Mouse (Mus musculus) heart, embryonic 16.5 days (tissue): Measurements from ENCODE around the gene Tspan1. TPM values are rescaled to one million over a fixed set of nuclear protein-coding genes. Genes with fewer than 3 reads are reported as not detected.

Experiments
- ATAC-seq: fragments of 200-750 bp; cut with Nextera tagmentation; replicated peaks from 2 replicates; pipeline ENCODE4 v1.8.0; 2017; ENCODE audit warnings: moderate number of reproducible peaks; ENCODE audit not compliant: insufficient read depth, low FRiP score; ENCODE audit errors: extremely low read depth
- H3K27ac ChIP-seq: fragments of 300-500 bp; sonication (generic); 2 replicates; pipeline ENCODE4 v1.5.1; 2014; ENCODE audit warnings: mild to moderate bottlenecking, low read length, control low read depth, moderate library complexity
- H3K27me3 ChIP-seq: fragments of 300-500 bp; sonication (generic); 2 replicates; pipeline ENCODE4 v1.6.1; 2014; ENCODE audit warnings: low read length, mixed read lengths; ENCODE audit not compliant: control insufficient read depth, insufficient read depth
- H3K36me3 ChIP-seq: fragments of 300-500 bp; sonication (generic); 2 replicates; pipeline ENCODE4 v1.6.1; 2014; ENCODE audit not compliant: control insufficient read depth, insufficient read depth
- H3K4me1 ChIP-seq: fragments of 300-500 bp; sonication (generic); 2 replicates; pipeline ENCODE4 v1.6.1; 2014; ENCODE audit warnings: low read length, mixed read lengths; ENCODE audit not compliant: control insufficient read depth, insufficient read depth
- H3K4me2 ChIP-seq: fragments of 300-500 bp; sonication (generic); 2 replicates; pipeline ENCODE4 v1.6.1; 2014; ENCODE audit warnings: low read depth, mild to moderate bottlenecking, control low read depth, low read length
- H3K4me3 ChIP-seq: fragments of 300-500 bp; sonication (generic); 2 replicates; pipeline ENCODE4 v1.5.1; 2014; ENCODE audit warnings: mild to moderate bottlenecking, control low read depth, low read length
- H3K9ac ChIP-seq: fragments of 300-500 bp; sonication (generic); 2 replicates; pipeline ENCODE4 v1.6.1; 2014; ENCODE audit warnings: low read length, control low read depth
- H3K9me3 ChIP-seq: fragments of 300-500 bp; sonication (generic); replicated peaks from 2 replicates; pipeline ENCODE4 v1.6.1; 2016; ENCODE audit warnings: low read length; ENCODE audit not compliant: control insufficient read depth
- WGBS: fragments of 180-500 bp; shearing (Covaris S2); extraction: QIAGEN DNeasy Blood & Tissue Kit; methylation state at CpG from one replicate; pipeline ENCODE4 v1.1.7; 2014; 5-methylcytosine and 5-hydroxymethylcytosine counted together
- polyA plus RNA-seq: library from polyadenylated mRNA; unstranded; fragments of >200 nt; fragmentation: Nextera tagmentation; extraction: Ambion mirVana; gene quantifications from 2 replicates; pipeline ENCODE4 v1.2.1, GENCODE M21; 2015

The Tspan1 gene
- polyA plus RNA-seq, 1 experiment from 2014 or later, result 1.9 TPM

DNA sequence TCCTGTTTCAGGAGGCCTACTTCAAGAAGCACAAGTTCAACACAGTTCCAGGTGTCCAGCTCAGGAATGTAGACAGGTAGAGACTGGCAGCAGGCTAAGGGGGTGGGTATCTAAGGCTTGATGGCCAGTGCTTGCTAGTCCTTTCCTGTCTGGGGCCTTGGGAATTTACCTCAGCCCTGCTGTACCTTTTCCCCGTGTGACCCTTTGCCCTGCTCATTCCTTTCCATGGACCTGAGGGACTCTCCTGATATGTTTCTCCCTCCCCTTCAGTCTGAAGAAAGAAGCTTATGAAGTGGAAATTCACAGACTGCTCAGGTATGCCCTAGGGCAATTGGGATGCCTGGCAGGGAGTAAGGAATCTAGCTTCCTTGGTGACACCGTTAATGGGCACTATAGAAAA lies 9.5 kb downstream of the Tspan1 start:
- Histone ChIP-seq H3K9me3 (no peaks in the 10 kb centered on the region), H3K4me3 (no peak overlapping the region), H3K27me3 (no peaks in the 10 kb centered on the region), H3K4me1 (peaks cover 16% of the 10 kb centered on the region), H3K4me2 (no peak overlapping the region), H3K27ac (no peak overlapping the region), H3K9ac (no peak overlapping the region), H3K36me3 (peaks cover 58% of the 10 kb centered on the region)
- WGBS, result 87% methylated on average over 2 of the region's 2 CpGs
- no peak for ATAC-seq

DNA sequence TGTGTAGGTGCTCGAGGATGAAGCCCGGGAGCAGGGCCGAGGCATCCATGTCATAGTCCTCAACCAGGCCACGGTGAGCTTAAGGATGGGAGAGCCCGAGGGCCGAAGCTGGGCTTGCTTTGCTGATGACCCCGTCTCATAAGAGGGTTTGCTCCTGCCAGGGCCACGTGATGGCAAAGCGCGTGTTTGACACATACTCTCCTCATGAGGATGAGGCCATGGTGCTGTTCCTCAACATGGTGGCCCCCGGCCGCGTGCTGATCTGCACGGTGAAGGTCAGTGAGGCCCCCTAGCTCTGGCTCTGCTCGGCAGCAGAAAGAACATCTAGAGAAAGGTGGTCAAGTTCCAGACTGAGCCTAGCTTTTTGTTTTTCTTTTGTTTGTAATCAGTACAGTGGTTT lies 14.7 kb downstream of the Tspan1 start:
- H3K9me3 ChIP-seq, result no peaks in the 10 kb centered on the region
- H3K9ac ChIP-seq, result no peak overlapping the region

DNA sequence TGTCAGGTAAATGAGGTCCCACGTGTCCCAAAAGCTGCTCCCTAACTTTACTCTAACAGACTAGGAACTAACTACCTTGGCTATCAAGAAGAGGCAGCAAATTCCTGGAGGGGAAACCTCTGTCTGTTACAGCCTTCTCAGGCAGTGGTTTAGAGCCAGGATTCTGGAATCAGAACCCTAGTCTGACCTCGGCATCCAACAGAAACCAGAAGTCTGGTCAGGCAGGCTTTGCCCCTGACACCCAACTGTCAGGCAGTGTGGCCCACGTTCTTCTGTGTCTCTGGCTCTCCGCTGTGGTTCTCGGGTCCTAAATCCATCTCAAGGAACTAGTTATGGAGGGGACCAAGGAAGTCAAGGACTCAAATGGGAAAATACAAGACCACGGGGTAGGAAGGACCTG lies 16.2 kb downstream of the Tspan1 start, which contains the start of gene Lurap1:
TSS of gene Lurap1 (minus strand) at position 101 of the 400 bp plus-strand sequence.
- H3K4me1 ChIP-seq, result peaks cover 14% of the 10 kb centered on the region
- peak within 1 kb of the TSS; percentile 91 for H3K4me3 ChIP-seq
- H3K27ac ChIP-seq, result peak within 1 kb of the TSS; percentile 91
- WGBS, result 61% methylated on average over 6 of the region's 6 CpGs
- H3K27me3 ChIP-seq, result no peaks in the 10 kb centered on the region
- H3K9me3 ChIP-seq, result 0 out of 2 replicates have a peak, but pooled peaks cover 2% of the 10 kb centered on the region
- H3K36me3 ChIP-seq, result peaks cover 39% of the 10 kb centered on the region
- peak within 1 kb of the TSS; percentile 90 for H3K4me2 ChIP-seq
- peak within 1 kb of the TSS; percentile 98 for H3K9ac ChIP-seq
- no peak for ATAC-seq

More for the DNA sequence above, 14.7 kb downstream of the Tspan1 start:
- no peak for ATAC-seq
- peaks cover 51% of the 10 kb centered on the region for H3K36me3 ChIP-seq
- no peak overlapping the region for H3K4me3 ChIP-seq
- no peaks in the 10 kb centered on the region for H3K27me3 ChIP-seq
- H3K4me2 ChIP-seq, result no peak overlapping the region
- H3K4me1 ChIP-seq, result peaks cover 14% of the 10 kb centered on the region
- WGBS, result 90% methylated on average over 15 of the region's 15 CpGs
- no peak overlapping the region for H3K27ac ChIP-seq

DNA sequence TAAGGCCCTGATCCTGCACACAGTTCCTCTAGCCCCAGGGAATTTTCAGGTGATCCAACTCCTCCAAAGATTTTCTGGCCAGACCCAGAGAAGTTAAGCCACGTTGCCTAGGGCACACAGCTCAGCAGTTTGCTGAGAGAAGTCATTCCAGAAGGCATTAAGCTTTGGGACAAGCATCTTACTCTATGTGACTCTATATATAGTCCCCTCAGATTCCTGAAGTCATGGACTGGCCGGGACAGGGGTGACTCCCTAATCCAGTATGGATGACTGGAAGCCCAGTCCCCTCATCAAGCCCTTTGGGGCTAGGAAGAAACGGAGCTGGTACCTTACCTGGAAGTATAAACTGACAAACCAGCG lies 16.6 kb downstream of the Tspan1 start:
- Histone ChIP-seq H3K4me3 (peak overlapping the region; percentile 91), H3K36me3 (peaks cover 36% of the 10 kb centered on the region), H3K9ac (peak overlapping the region; percentile 98), H3K4me1 (peaks cover 14% of the 10 kb centered on the region), H3K27ac (peak overlapping the region; percentile 91), H3K9me3 (0 out of 2 replicates have a peak, but pooled peaks cover 2% of the 10 kb centered on the region), H3K27me3 (no peaks in the 10 kb centered on the region), H3K4me2 (peak overlapping the region; percentile 90)
- peak; percentile 7; the same call in 1 of the 2 replicates for ATAC-seq
- WGBS, result 16% methylated on average over 4 of the region's 4 CpGs

DNA sequence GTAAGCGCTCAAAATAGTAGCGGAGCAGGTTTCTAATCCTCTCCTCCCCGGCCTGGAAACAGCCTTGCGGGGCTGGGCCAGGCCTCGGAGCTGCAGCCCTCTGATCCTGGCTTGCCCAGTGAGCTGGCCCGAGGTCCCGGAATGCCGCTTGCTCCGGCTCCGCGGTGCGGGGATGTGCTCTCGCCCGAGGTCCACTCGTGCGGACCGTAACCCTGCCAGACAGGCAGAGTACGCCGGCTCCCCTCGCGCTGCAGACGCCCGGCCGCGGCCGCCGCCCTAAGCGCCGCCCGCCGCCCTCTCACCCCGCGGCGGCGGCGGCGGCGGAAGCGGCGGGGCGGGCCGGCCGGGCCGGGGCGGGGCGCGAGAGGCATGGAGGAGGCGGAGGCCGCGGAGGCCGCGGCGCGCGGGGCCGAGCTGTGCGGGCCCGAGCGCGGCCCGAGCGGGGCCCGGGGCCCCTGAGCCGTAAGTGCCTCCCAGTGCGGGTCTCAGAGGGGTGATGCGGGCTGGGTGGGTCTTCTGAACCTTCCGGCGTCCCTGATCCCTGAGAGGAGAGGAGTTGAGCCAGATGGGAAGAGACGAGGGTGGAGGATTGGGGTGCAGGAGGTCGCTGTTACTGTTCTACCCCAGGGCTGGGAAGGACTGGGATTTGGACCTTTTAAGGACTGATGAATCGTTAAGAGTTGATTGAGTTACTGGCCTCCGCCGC lies 17.1 kb downstream of the Tspan1 start:
- ATAC-seq, result peak; percentile 93
- WGBS, result under 1% methylated on average over 48 of the region's 73 CpGs
- H3K9me3 ChIP-seq, result 0 out of 2 replicates have a peak, but pooled peaks cover 2% of the 10 kb centered on the region
- peaks cover 30% of the 10 kb centered on the region for H3K36me3 ChIP-seq
- H3K4me1 ChIP-seq, result peaks cover 14% of the 10 kb centered on the region
- H3K27ac ChIP-seq, result peak overlapping the region; percentile 91
- no peaks in the 10 kb centered on the region for H3K27me3 ChIP-seq
- peak overlapping the region; percentile 90 for H3K4me2 ChIP-seq
- H3K9ac ChIP-seq, result peak overlapping the region; percentile 98
- H3K4me3 ChIP-seq, result peak overlapping the region; percentile 91

DNA sequence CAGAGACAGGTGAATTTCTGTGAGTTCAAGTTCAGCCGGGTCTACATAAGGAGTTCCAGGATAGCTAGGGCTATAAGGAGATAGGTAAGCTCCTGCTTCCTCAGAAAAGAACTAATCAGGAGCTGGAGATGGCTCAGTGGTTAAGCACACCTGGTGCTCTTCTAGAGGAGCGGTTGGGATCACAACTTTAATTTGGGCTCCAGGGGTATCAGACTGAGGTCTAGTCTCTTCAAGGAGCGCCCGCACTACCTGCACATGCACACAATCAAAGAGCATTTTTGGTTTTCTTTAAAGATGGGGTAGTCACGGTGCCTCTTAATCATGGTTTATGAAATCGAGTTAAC lies 17.6 kb downstream of the Tspan1 start:
- H3K9ac ChIP-seq, result peak overlapping the region; percentile 98
- H3K4me2 ChIP-seq, result peak overlapping the region; percentile 83
- H3K4me3 ChIP-seq, result peak overlapping the region; percentile 91
- H3K4me1 ChIP-seq, result peaks cover 17% of the 10 kb centered on the region
- peak overlapping the region; percentile 91 for H3K27ac ChIP-seq
- H3K36me3 ChIP-seq, result peaks cover 25% of the 10 kb centered on the region
- WGBS, result 25% methylated on average over 6 of the region's 6 CpGs
- ATAC-seq, result no peak
- no peaks in the 10 kb centered on the region for H3K27me3 ChIP-seq
- 0 out of 2 replicates have a peak, but pooled peaks cover 2% of the 10 kb centered on the region for H3K9me3 ChIP-seq

DNA sequence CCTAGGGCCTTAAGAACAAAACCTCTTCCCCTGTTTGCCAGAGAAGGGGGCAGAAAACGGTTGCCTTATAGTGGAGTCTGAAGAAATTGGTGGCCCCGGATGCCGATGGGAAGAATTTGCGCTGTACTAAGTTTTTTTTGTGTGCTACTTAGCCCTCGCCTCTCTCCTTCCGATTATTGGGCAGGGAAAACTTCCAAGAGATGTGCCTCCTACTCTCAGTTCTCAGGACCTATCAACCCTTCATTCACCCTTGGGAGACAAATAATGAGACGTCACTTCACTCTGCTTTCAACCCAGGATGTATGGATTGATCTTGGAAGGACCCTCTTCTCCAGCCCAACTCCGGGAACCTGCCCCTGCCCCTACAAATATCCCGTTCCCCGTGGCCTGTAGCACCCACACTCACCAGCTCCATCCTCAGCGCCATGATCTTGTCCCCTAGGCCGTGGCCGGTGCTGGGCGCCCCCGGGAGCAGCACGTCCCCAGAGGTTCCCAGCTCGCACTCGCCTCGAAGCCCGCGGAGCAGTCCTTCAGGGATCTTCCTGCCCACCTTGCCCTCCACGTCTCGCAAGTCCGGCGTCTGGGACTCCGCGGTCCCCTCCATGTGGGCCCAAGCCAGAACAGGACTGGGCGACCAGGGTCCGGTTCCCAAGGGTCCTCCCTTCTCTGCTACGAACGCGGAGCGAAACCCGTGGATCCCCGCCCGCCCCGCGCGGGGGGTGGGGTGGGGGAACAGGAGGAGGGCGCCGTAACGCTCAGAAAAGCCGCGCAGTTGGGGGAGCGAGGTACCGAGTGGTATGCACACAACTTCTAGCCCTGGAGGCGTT lies 23.3 kb downstream of the Tspan1 start:
- peak overlapping the region; percentile 94 for H3K4me2 ChIP-seq
- H3K4me3 ChIP-seq, result peak overlapping the region; percentile 82
- 0 out of 2 replicates have a peak overlapping the region, but pooled peaks have one; percentile 4 for H3K27ac ChIP-seq
- no peaks in the 10 kb centered on the region for H3K27me3 ChIP-seq
- peak overlapping the region; percentile 84 for H3K9ac ChIP-seq
- H3K4me1 ChIP-seq, result peaks cover 7% of the 10 kb centered on the region
- WGBS, result under 1% methylated on average over 45 of the region's 47 CpGs
- H3K9me3 ChIP-seq, result 0 out of 2 replicates have a peak, but pooled peaks cover 2% of the 10 kb centered on the region
- peak; percentile 79 for ATAC-seq
- no peaks in the 10 kb centered on the region for H3K36me3 ChIP-seq

DNA sequence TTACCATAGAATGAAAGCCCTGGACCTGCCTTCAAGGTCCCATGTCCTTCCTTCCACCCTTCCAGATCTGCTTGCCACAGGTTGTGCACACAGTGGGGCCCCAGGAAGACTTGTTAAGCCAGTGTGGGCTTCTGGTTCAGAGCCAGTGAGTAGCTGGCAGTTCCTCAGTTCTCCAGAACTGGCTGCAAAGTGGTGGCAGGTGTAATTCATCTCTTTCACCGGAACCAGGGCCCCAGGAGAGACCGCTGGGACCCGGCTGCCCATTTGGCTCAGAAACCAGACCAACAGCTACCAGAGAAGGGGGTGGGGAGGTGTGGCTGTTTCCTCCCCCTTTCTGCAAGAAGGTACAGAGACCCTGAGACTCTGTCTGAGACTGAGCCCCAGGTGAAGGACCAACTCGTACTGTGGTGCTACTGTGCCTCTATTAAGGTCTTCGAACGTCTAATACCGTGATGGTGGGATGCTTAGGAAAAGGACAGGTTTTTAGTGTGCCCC lies 24.0 kb downstream of the Tspan1 start:
- Histone ChIP-seq H3K27ac (no peak overlapping the region), H3K36me3 (no peaks in the 10 kb centered on the region), H3K9ac (peak overlapping the region; percentile 84), H3K9me3 (0 out of 2 replicates have a peak, but pooled peaks cover 2% of the 10 kb centered on the region), H3K27me3 (no peaks in the 10 kb centered on the region), H3K4me2 (peak overlapping the region; percentile 94), H3K4me3 (peak overlapping the region; percentile 82), H3K4me1 (peaks cover 7% of the 10 kb centered on the region)
- no peak for ATAC-seq
- 10% methylated on average over 7 of the region's 7 CpGs for WGBS
